Comparison of ENCODE assay signal across 8 mouse cellular contexts in the genomic region with DNA sequence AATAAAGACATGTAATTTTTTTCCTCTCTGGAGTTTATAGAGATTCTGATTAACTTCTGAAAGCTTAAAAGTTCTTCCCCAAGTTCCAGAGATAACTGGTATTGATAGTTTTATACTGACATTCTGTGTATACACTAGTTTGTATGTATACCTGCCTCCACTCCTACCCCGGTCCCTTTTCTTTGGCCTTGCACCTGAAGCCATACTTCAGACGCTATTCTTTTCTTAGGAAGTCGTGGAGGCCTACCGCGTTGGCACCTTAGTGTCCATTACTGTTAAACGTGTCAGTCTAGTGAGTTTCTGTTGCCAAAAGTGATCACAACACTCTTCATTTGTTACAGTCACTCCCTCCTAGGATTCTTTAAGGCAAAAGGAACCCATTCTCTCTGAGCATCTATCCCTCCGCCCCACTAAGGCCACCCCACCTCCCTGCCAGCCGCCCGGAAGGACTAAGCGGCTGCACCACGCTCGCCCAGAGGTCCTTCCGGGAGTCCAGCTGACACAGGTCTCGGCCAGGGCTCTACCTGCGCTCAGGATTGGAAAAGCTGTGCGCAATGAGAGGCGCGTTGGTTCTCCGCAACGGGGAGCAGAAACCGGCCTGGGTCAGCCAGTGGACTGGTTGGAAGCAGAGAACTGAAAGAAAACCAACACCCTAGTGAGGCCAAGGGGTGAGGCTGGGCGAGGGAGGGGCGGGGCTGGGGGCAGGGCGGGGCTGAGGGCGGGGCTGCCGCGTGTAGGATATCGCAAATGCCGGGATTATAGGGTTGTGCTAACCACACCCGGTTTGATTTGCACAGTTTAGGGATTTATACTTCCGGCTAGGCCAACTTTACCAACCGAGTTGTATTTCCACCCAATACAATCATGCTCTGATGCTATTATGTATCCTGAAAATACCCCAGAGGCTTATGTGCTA. TPM values are rescaled to one million over a fixed set of nuclear protein-coding genes. Genes with fewer than 3 reads are reported as not detected.
DNase-seq lines count a peak whose midpoint lies in the region; ATAC-seq lines count a peak whose summit lies in the region.

A gene (minus strand): TSS at position 672 of the 916 bp plus-strand sequence.

- no peaks in the 10 kb centered on the region for H3K4me1 ChIP-seq in embryonic facial prominence, embryonic 11.5 days (ENCODE audit: control insufficient read depth, insufficient read depth, low read length)
- H3K4me1 ChIP-seq in limb, embryonic 12.5 days (replicated peaks), result no peaks in the 10 kb centered on the region
- peaks cover 3% of the 10 kb centered on the region; the same call in 1 of the 2 replicates for H3K4me1 ChIP-seq in midbrain, embryonic 14.5 days (ENCODE audit: control insufficient read depth, insufficient read depth, low read length)

- WGBS in embryonic facial prominence, embryonic 11.5 days, result 7% methylated on average over 28 of the region's 32 CpGs
- WGBS in limb, embryonic 12.5 days, result 8% methylated on average over 32 of the region's 32 CpGs
- WGBS in midbrain, embryonic 14.5 days, result 7% methylated on average over 32 of the region's 32 CpGs

- no peaks in the 10 kb centered on the region for H3K36me3 ChIP-seq in embryonic facial prominence, embryonic 11.5 days (replicated peaks; ENCODE audit: control insufficient read depth, insufficient read depth, low read depth, low read length)
- 0 out of 2 replicates have a peak, but pooled peaks cover 5% of the 10 kb centered on the region for H3K36me3 ChIP-seq in limb, embryonic 12.5 days
- H3K36me3 ChIP-seq in midbrain, embryonic 14.5 days (ENCODE audit: control insufficient read depth, insufficient read depth, low read length), result no peaks in the 10 kb centered on the region

- H3K9me3 ChIP-seq in embryonic facial prominence, embryonic 11.5 days (replicated peaks; ENCODE audit: control insufficient read depth, low read length), result no peaks in the 10 kb centered on the region
- no peaks in the 10 kb centered on the region for H3K9me3 ChIP-seq in limb, embryonic 12.5 days
- H3K9me3 ChIP-seq in midbrain, embryonic 14.5 days (ENCODE audit: control insufficient read depth, low read length), result no peaks in the 10 kb centered on the region

- peak within 1 kb of the TSS; percentile 53 for H3K4me3 ChIP-seq in embryonic facial prominence, embryonic 11.5 days (ENCODE audit: low read depth, low read length)
- peak within 1 kb of the TSS; percentile 48 for H3K4me3 ChIP-seq in limb, embryonic 12.5 days (replicated peaks)
- peak within 1 kb of the TSS; percentile 49 for H3K4me3 ChIP-seq in midbrain, embryonic 14.5 days (replicated peaks; ENCODE audit: low read depth, low read length)

- H3K9ac ChIP-seq in embryonic facial prominence, embryonic 11.5 days (replicated peaks; ENCODE audit: low read length), result peak within 1 kb of the TSS; percentile 71
- peak within 1 kb of the TSS; percentile 59 for H3K9ac ChIP-seq in limb, embryonic 12.5 days (replicated peaks)
- H3K9ac ChIP-seq in midbrain, embryonic 14.5 days (replicated peaks; ENCODE audit: low read length), result peak within 1 kb of the TSS; percentile 55

- peak within 1 kb of the TSS; percentile 65 for H3K4me2 ChIP-seq in embryonic facial prominence, embryonic 11.5 days (ENCODE audit: low read depth, low read length)
- H3K4me2 ChIP-seq in limb, embryonic 12.5 days, result peak within 1 kb of the TSS; percentile 63
- H3K4me2 ChIP-seq in midbrain, embryonic 14.5 days (ENCODE audit: low read length), result peak within 1 kb of the TSS; percentile 73

- no peak within 1 kb of the TSS for H3K27ac ChIP-seq in embryonic facial prominence, embryonic 11.5 days (replicated peaks; ENCODE audit: low read depth, low read length)
- H3K27ac ChIP-seq in limb, embryonic 12.5 days, result peak within 1 kb of the TSS; percentile 78
- peak within 1 kb of the TSS; percentile 15; the same call in 1 of the 2 replicates for H3K27ac ChIP-seq in midbrain, embryonic 14.5 days (replicated peaks; ENCODE audit: low read depth, low read length)

- no peaks in the 10 kb centered on the region for H3K27me3 ChIP-seq in embryonic facial prominence, embryonic 11.5 days (ENCODE audit: control insufficient read depth, insufficient read depth, low read length)
- H3K27me3 ChIP-seq in limb, embryonic 12.5 days, result no peaks in the 10 kb centered on the region
- no peaks in the 10 kb centered on the region for H3K27me3 ChIP-seq in midbrain, embryonic 14.5 days (ENCODE audit: control insufficient read depth, insufficient read depth, low read length)

- peak; percentile 91 for ATAC-seq in embryonic facial prominence, embryonic 11.5 days (replicated peaks; ENCODE audit: insufficient number of reproducible peaks, low FRiP score, low TSS enrichment, low read depth)
- peak; percentile 84 for ATAC-seq in limb, embryonic 12.5 days (ENCODE audit: insufficient number of reproducible peaks, insufficient read depth, low FRiP score, low TSS enrichment, low read depth)
- ATAC-seq in midbrain, embryonic 14.5 days (ENCODE audit: low FRiP score, low TSS enrichment), result peak; percentile 86

- peak; percentile 86 for DNase-seq in 3T3-L1 (ENCODE audit: low read depth, low spot score)
- DNase-seq in adrenal gland, postnatal 25 days, result peak; percentile 68
- peak; percentile 63 for DNase-seq in embryonic facial prominence, embryonic 11.5 days (ENCODE audit: low spot score)
- DNase-seq in heart, adult 11 months, result peak; percentile 98
- peak; percentile 83 for DNase-seq in kidney, adult 11 months
- DNase-seq in midbrain, embryonic 14.5 days, result peak; percentile 77
- DNase-seq in spleen, adult 12 weeks (ENCODE audit: low spot score), result peak; percentile 63

RNA-seq across cellular contexts. Expression of the gene that starts here (rescaled TPM):
- total RNA-seq in adrenal gland, postnatal 25 days (2021), result 27.1 and 28.2 TPM in 2 replicates
- 5.3 and 5.5 TPM in 2 replicates for polyA plus RNA-seq in embryonic facial prominence, embryonic 11.5 days (2014; fragmentation: Nextera tagmentation; extraction: Ambion mirVana)
- 5.5 and 7.4 TPM in 2 replicates for polyA plus RNA-seq in limb, embryonic 12.5 days (2016; fragmentation: Nextera tagmentation; extraction: Ambion mirVana)
- 2.0 and 3.4 TPM in 2 replicates for polyA plus RNA-seq in midbrain, embryonic 14.5 days (2014; fragmentation: Nextera tagmentation; extraction: Ambion mirVana)
